Mouse (Mus musculus): Measurements from ENCODE around the gene Gpatch1.

Gpatch1 gene

GRCm38 (mm10) chr7:35234361-35235245 lies 83.6 kb downstream of the Gpatch1 start:
- peak; percentile 98 to 99 for DNase-seq

DNA sequence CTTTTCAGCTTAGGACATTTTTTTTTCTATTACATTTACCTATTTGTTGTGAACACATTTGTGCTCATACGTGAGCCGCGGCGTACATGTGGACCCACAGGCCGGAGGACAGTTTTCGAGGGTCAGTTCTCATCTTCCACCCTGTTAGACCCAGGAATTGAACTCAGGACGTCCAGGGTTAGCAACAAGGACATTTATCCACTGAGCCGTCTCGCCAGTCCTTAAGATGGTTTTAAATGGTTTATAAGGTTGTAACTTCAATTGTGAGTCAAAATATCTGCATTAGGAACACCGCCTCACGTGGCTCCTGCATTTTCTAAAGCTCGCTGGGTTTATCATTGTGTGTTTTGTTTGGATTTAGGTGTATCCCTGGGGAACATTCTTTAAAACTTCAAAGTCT lies 84.4 kb downstream of the Gpatch1 start:
- no peak for DNase-seq

- DNase-seq, result no peak
Measured at GRCm38 (mm10) chr7:35232796-35233455, 85.3 kb downstream of the Gpatch1 start.

DNA sequence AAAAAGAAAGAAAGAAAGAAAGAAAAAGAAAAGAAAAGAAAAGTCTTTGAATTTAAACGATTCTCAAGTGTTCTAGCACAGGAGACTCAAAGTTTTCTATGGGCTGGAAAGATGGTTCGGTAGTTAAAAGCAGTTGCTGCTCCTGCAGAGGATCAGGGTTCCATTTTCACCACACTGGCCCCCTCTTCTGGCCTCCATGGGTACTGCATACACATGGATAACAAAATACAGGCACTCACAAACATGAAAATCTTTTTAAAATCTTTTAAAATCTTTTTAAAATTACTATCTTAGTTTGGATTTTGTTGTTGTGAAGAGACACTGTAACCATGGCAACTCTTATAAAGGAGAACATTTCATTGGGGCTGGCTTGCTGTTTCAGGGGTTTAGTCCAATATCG lies 87.9 kb downstream of the Gpatch1 start:
- DNase-seq, result no peak

All from cerebellum, postnatal 25 days (tissue).